Mouse (Mus musculus) C2C12 (cell line): Measurements from ENCODE around the gene Mbd3. TPM values are rescaled to one million over a fixed set of nuclear protein-coding genes. Genes with fewer than 3 reads are reported as not detected.

Experiments used
- H3K27me3 ChIP-seq: one replicate; pipeline ENCODE4 v1.6.1; 2011; ENCODE audit not compliant: control insufficient read depth, insufficient read depth, insufficient read length
- H3K36me3 ChIP-seq: one replicate; pipeline ENCODE4 v1.6.1; 2011; ENCODE audit not compliant: control insufficient read depth, insufficient read depth
- H3K4me3 ChIP-seq: one replicate; pipeline ENCODE4 v1.5.1; 2011; ENCODE audit warnings: mild to moderate bottlenecking, control low read depth; ENCODE audit not compliant: poor library complexity, insufficient read depth, severe bottlenecking
- H3K79me2 ChIP-seq: one replicate; pipeline ENCODE4 v1.6.1; 2011; ENCODE audit not compliant: control insufficient read depth, insufficient read depth
- H3K79me3 ChIP-seq: one replicate; pipeline ENCODE4 v1.6.1; 2011; ENCODE audit warnings: low read depth, control low read depth
- H3ac ChIP-seq: one replicate; pipeline ENCODE3; 2011; ENCODE audit warnings: low read depth; ENCODE audit not compliant: control insufficient read depth, insufficient read length
- CEBPB ChIP-seq: IDR thresholded peaks from one replicate; pipeline ENCODE4 v1.6.1; 2011; ENCODE audit warnings: low read depth, mild to moderate bottlenecking, control low read depth, moderate library complexity
- CTCF ChIP-seq: IDR thresholded peaks from one replicate; pipeline ENCODE4 v1.5.1; 2011; ENCODE audit not compliant: control insufficient read depth, insufficient read depth, insufficient read length
- FOSL1 ChIP-seq: IDR thresholded peaks from one replicate; pipeline ENCODE4 v1.8.0; 2011; ENCODE audit warnings: mild to moderate bottlenecking, low read length; ENCODE audit not compliant: poor library complexity, insufficient read depth, severe bottlenecking
- MAX ChIP-seq: IDR thresholded peaks from one replicate; pipeline ENCODE4 v1.6.1; 2011; ENCODE audit warnings: mild to moderate bottlenecking, control low read depth
- MYOD1 ChIP-seq: IDR thresholded peaks from one replicate; pipeline ENCODE4 v1.6.1; 2011; ENCODE audit warnings: low read depth; ENCODE audit not compliant: control insufficient read depth, insufficient read length
- MYOG ChIP-seq: IDR thresholded peaks from one replicate; pipeline ENCODE4 v1.6.1; 2011; ENCODE audit not compliant: control insufficient read depth, insufficient read length; ENCODE audit errors: extremely low read depth
- USF1 ChIP-seq: IDR thresholded peaks from one replicate; pipeline ENCODE4 v1.6.1; 2011; ENCODE audit warnings: low read depth, mild to moderate bottlenecking, control low read depth, moderate library complexity
- polyA plus RNA-seq: library from polyadenylated mRNA; unstranded; fragments of >200 nt; fragmentation: generic; extraction: Trizol; gene quantifications from one replicate; pipeline ENCODE4 v1.2.1, GENCODE M21; 2012; ENCODE audit warnings: missing spikeins

The Mbd3 gene
- polyA plus RNA-seq, 1 experiment = 326 TPM

- H3K79me2 ChIP-seq = no peaks in the 10 kb centered on the region
These were observed 33.6 kb downstream of the Mbd3 start for GRCm38 (mm10) chr10:80365736-80366135.

GRCm38 (mm10) chr10:80363734-80364133 is 35.6 kb downstream of the Mbd3 start:
- H3K27me3 ChIP-seq = peaks cover 24% of the 10 kb centered on the region
- no peak overlapping the region for H3ac ChIP-seq
- no peak overlapping the region for H3K4me3 ChIP-seq
- H3K36me3 ChIP-seq = no peaks in the 10 kb centered on the region
- no peaks in the 10 kb centered on the region for H3K79me3 ChIP-seq
- TF ChIP-seq MAX (no peak), MYOG (no peak), CTCF (no peak), MYOD1 (no peak), FOSL1 (no peak), CEBPB (no peak), USF1 (no peak)
- no peaks in the 10 kb centered on the region for H3K79me2 ChIP-seq

More at GRCm38 (mm10) chr10:80365736-80366135, 33.6 kb downstream of the Mbd3 start:
- Histone ChIP-seq H3K27me3 (peaks cover 8% of the 10 kb centered on the region), H3ac (no peak overlapping the region), H3K79me3 (no peaks in the 10 kb centered on the region), H3K4me3 (no peak overlapping the region), H3K36me3 (no peaks in the 10 kb centered on the region)
- TF ChIP-seq CTCF = no peak
- no peak for TF ChIP-seq FOSL1
- no peak for TF ChIP-seq MYOG
- TF ChIP-seq USF1 = no peak
- TF ChIP-seq MYOD1 = no peak

GRCm38 (mm10) chr10:80357994-80358639 is 41.2 kb downstream of the Mbd3 start:
- Histone ChIP-seq H3K79me2 (no peaks in the 10 kb centered on the region), H3K4me3 (no peak overlapping the region), H3ac (peak overlapping the region; percentile 5), H3K27me3 (peaks cover 58% of the 10 kb centered on the region), H3K36me3 (no peaks in the 10 kb centered on the region), H3K79me3 (no peaks in the 10 kb centered on the region)
- TF ChIP-seq USF1 = no peak

GRCm38 (mm10) chr10:80357336-80357735 is 42.0 kb downstream of the Mbd3 start:
- no peaks in the 10 kb centered on the region for H3K79me3 ChIP-seq
- H3K4me3 ChIP-seq = no peak overlapping the region
- TF ChIP-seq USF1 = no peak
- TF ChIP-seq CEBPB = no peak
- no peak for TF ChIP-seq MYOG
- TF ChIP-seq CTCF = no peak
- no peak for TF ChIP-seq MYOD1
- no peaks in the 10 kb centered on the region for H3K36me3 ChIP-seq
- H3K27me3 ChIP-seq = peaks cover 56% of the 10 kb centered on the region
- no peak overlapping the region for H3ac ChIP-seq
- H3K79me2 ChIP-seq = no peaks in the 10 kb centered on the region

- no peaks in the 10 kb centered on the region for H3K36me3 ChIP-seq
- H3ac ChIP-seq = no peak overlapping the region
- H3K4me3 ChIP-seq = no peak overlapping the region
- H3K79me2 ChIP-seq = no peaks in the 10 kb centered on the region
- H3K79me3 ChIP-seq = no peaks in the 10 kb centered on the region
- peaks cover 56% of the 10 kb centered on the region for H3K27me3 ChIP-seq
- TF ChIP-seq FOSL1 (no peak), CEBPB (no peak), CTCF (no peak), MYOD1 (no peak), MYOG (no peak)
These were observed 42.6 kb downstream of the Mbd3 start for GRCm38 (mm10) chr10:80356737-80357136.

- H3ac ChIP-seq = no peak within 1 kb of the TSS
- H3K27me3 ChIP-seq = peaks cover 56% of the 10 kb centered on the region
- H3K79me3 ChIP-seq = no peaks in the 10 kb centered on the region
- no peak within 1 kb of the TSS for H3K4me3 ChIP-seq
- H3K36me3 ChIP-seq = no peaks in the 10 kb centered on the region
- no peaks in the 10 kb centered on the region for H3K79me2 ChIP-seq
- no peak for TF ChIP-seq MYOG
- TF ChIP-seq MAX = no peak
These were observed 43.2 kb downstream of the Mbd3 start, which contains the start of gene Plk5 for GRCm38 (mm10) chr10:80356001-80356682. TSS of gene Plk5 (plus strand) at chr10:80356459.
